8 mouse cellular contexts compared by ENCODE assay signal in genomic region chr7:143549588-143550220, GRCm38 (mm10). TPM values are rescaled to one million over a fixed set of nuclear protein-coding genes. Genes with fewer than 3 reads are reported as not detected.
DNase-seq lines count a peak whose midpoint lies in the region; ATAC-seq and TF ChIP-seq lines count a peak whose summit lies in the region.

No protein-coding gene starts in this region.

- H3K36me3 ChIP-seq in kidney, postnatal 0 days (ENCODE audit: insufficient read depth, low read length) = peaks cover 5% of the 10 kb centered on the region; the same call in 1 of the 2 replicates
- H3K36me3 ChIP-seq in embryonic facial prominence, embryonic 10.5 days (replicated peaks) = peaks cover 35% of the 10 kb centered on the region
- 0 out of 2 replicates have a peak, but pooled peaks cover 6% of the 10 kb centered on the region for H3K36me3 ChIP-seq in intestine, embryonic 14.5 days (ENCODE audit: control insufficient read depth, insufficient read depth, low read length)
- peaks cover 4% of the 10 kb centered on the region for H3K36me3 ChIP-seq in myocyte (ENCODE audit: control insufficient read depth, insufficient read depth)

- WGBS in kidney, postnatal 0 days = 31% methylated on average over 2 of the region's 2 CpGs
- WGBS in embryonic facial prominence, embryonic 10.5 days = 37% methylated on average over 2 of the region's 2 CpGs
- 26% methylated on average over 2 of the region's 2 CpGs for WGBS in intestine, embryonic 14.5 days

- H3K9ac ChIP-seq in kidney, postnatal 0 days (ENCODE audit: low read depth, low read length) = peak overlapping the region; percentile 68
- peak overlapping the region; percentile 68 for H3K9ac ChIP-seq in intestine, embryonic 14.5 days (ENCODE audit: low read length)

- peak; percentile 2; the same call in 1 of the 2 replicates for ATAC-seq in kidney, postnatal 0 days (replicated peaks; ENCODE audit: low FRiP score, low read depth)
- ATAC-seq in intestine, embryonic 14.5 days (replicated peaks; ENCODE audit: low FRiP score, low TSS enrichment, low read depth) = peak; percentile 28
- ATAC-seq in CD4-positive, CD25-positive, alpha-beta regulatory T cell, adult 4 months = no peak

- no peak for DNase-seq in kidney, postnatal 0 days (ENCODE audit: low spot score)
- no peak for DNase-seq in kidney, postnatal 4 days
- no peak for DNase-seq in embryonic facial prominence, embryonic 10.5 days (ENCODE audit: low spot score)
- no peak for DNase-seq in intestine, embryonic 14.5 days (ENCODE audit: low spot score)
- no peak for DNase-seq in left cerebral cortex, postnatal 10 days (ENCODE audit: extremely low spot score in 1 of 2, low spot score in 2 of 2)
- no peak for DNase-seq in lung, postnatal 10 days

- no peak for TF ChIP-seq CTCF in kidney, postnatal 0 days (IDR thresholded peaks at IDR 0.05; ENCODE audit: low read depth)

- peak overlapping the region; percentile 66 for H3K4me3 ChIP-seq in kidney, postnatal 0 days (replicated peaks; ENCODE audit: low read depth, low read length)
- peak overlapping the region; percentile 96 for H3K4me3 ChIP-seq in embryonic facial prominence, embryonic 10.5 days
- H3K4me3 ChIP-seq in intestine, embryonic 14.5 days (ENCODE audit: low read depth, low read length) = peak overlapping the region; percentile 95
- H3K4me3 ChIP-seq in myocyte = peak overlapping the region; percentile 68

- intact Hi-C loops in left cerebral cortex, postnatal 10 days (cut with DNase I) = no loop called here

- TF ChIP-seq POLR2A in myocyte (IDR thresholded peaks at IDR 0.05; ENCODE audit: insufficient read length, low read depth) = no peak

- peak overlapping the region; percentile 62 for H3K4me2 ChIP-seq in kidney, postnatal 0 days (ENCODE audit: low read length)
- H3K4me2 ChIP-seq in intestine, embryonic 14.5 days (ENCODE audit: low read length) = peak overlapping the region; percentile 80
- peak overlapping the region; percentile 91 for H3K4me2 ChIP-seq in myocyte (ENCODE audit: low read depth)

- peak overlapping the region; percentile 87 for H3K27ac ChIP-seq in kidney, postnatal 0 days
- peak overlapping the region; percentile 99 for H3K27ac ChIP-seq in embryonic facial prominence, embryonic 10.5 days (replicated peaks)
- peak overlapping the region; percentile 90; the same call in 1 of the 2 replicates for H3K27ac ChIP-seq in intestine, embryonic 14.5 days (ENCODE audit: low read depth)

- peaks cover 11% of the 10 kb centered on the region for H3K4me1 ChIP-seq in kidney, postnatal 0 days (replicated peaks; ENCODE audit: insufficient read depth, low read length)
- peaks cover 36% of the 10 kb centered on the region for H3K4me1 ChIP-seq in embryonic facial prominence, embryonic 10.5 days
- H3K4me1 ChIP-seq in intestine, embryonic 14.5 days (replicated peaks; ENCODE audit: control insufficient read depth, insufficient read depth, low read length) = peaks cover 25% of the 10 kb centered on the region

- no peak overlapping the region for H3ac ChIP-seq in myocyte (ENCODE audit: control insufficient read depth, insufficient read length)

- H3K79me2 ChIP-seq in myocyte (ENCODE audit: control insufficient read depth, insufficient read depth) = peaks cover 39% of the 10 kb centered on the region

- no peaks in the 10 kb centered on the region for H3K9me3 ChIP-seq in kidney, postnatal 0 days (replicated peaks; ENCODE audit: low read length)
- H3K9me3 ChIP-seq in embryonic facial prominence, embryonic 10.5 days = no peaks in the 10 kb centered on the region
- no peaks in the 10 kb centered on the region for H3K9me3 ChIP-seq in intestine, embryonic 14.5 days (ENCODE audit: control insufficient read depth, low read length)

- no peaks in the 10 kb centered on the region for H3K27me3 ChIP-seq in kidney, postnatal 0 days (ENCODE audit: insufficient read depth, low read length)
- no peaks in the 10 kb centered on the region for H3K27me3 ChIP-seq in embryonic facial prominence, embryonic 10.5 days (replicated peaks; ENCODE audit: low read depth, poor library complexity, severe bottlenecking)
- no peaks in the 10 kb centered on the region for H3K27me3 ChIP-seq in intestine, embryonic 14.5 days (replicated peaks; ENCODE audit: control insufficient read depth, insufficient read depth, low read length)
- no peaks in the 10 kb centered on the region for H3K27me3 ChIP-seq in myocyte (ENCODE audit: control insufficient read depth, insufficient read depth, insufficient read length)

TF ChIP-seq in myocyte, 11 proteins besides CTCF, POLR2A, EP300 and RAD21:
- TF ChIP-seq MYOG (IDR thresholded peaks at IDR 0.05; ENCODE audit: control insufficient read depth in 1 of 3, insufficient read depth in 1 of 3, insufficient read length in 2 of 3, low read depth in 2 of 3) = no peak

RNA-seq across cellular contexts. Expression of gene Nap1l4, which starts 0.8 kb away (rescaled TPM):
- polyA plus RNA-seq in kidney, postnatal 0 days (2015; fragmentation: Nextera tagmentation; extraction: Ambion mirVana) = 156 and 178 TPM in 2 replicates
- 377 and 391 TPM in 2 replicates for polyA plus RNA-seq in embryonic facial prominence, embryonic 10.5 days (2016; fragmentation: Nextera tagmentation; extraction: Ambion mirVana)
- 112 and 125 TPM in 2 replicates for polyA plus RNA-seq in intestine, embryonic 14.5 days (2014; fragmentation: Nextera tagmentation; extraction: Ambion mirVana)
- 101 TPM for polyA plus RNA-seq in myocyte (2012; fragmentation: generic; extraction: Trizol)
- polyA plus RNA-seq in CD4-positive, CD25-positive, alpha-beta regulatory T cell, adult 4 months (2017; shearing (Covaris generic)) = 100 to 1,000 TPM; 288 to 395 TPM
- 100 to 1,000 TPM; 142 to 147 TPM for total RNA-seq in left cerebral cortex, postnatal 10 days (2021)

RNA-seq across cellular contexts. Expression of gene Phlda2, which starts 46.8 kb away (rescaled TPM):
- polyA plus RNA-seq in kidney, postnatal 0 days (2015; fragmentation: Nextera tagmentation; extraction: Ambion mirVana) = 23.8 and 23.9 TPM in 2 replicates
- polyA plus RNA-seq in embryonic facial prominence, embryonic 10.5 days (2016; fragmentation: Nextera tagmentation; extraction: Ambion mirVana) = 2.7 and 2.9 TPM in 2 replicates
- 9.2 and 15.3 TPM in 2 replicates for polyA plus RNA-seq in intestine, embryonic 14.5 days (2014; fragmentation: Nextera tagmentation; extraction: Ambion mirVana)
- not detected for polyA plus RNA-seq in myocyte (2012; fragmentation: generic; extraction: Trizol)
- polyA plus RNA-seq in CD4-positive, CD25-positive, alpha-beta regulatory T cell, adult 4 months (2017; shearing (Covaris generic)) = under 1 TPM in 1 of 2 experiments, not detected in 1; 0.58 TPM
- total RNA-seq in left cerebral cortex, postnatal 10 days (2021) = not detected

RNA-seq across cellular contexts. Expression of gene Cars, which starts 50.2 kb away (rescaled TPM):
- 34.7 and 42.2 TPM in 2 replicates for polyA plus RNA-seq in kidney, postnatal 0 days (2015; fragmentation: Nextera tagmentation; extraction: Ambion mirVana)
- 79.5 and 80.7 TPM in 2 replicates for polyA plus RNA-seq in embryonic facial prominence, embryonic 10.5 days (2016; fragmentation: Nextera tagmentation; extraction: Ambion mirVana)
- polyA plus RNA-seq in intestine, embryonic 14.5 days (2014; fragmentation: Nextera tagmentation; extraction: Ambion mirVana) = 53.9 and 56.5 TPM in 2 replicates
- polyA plus RNA-seq in myocyte (2012; fragmentation: generic; extraction: Trizol) = 237 TPM
- polyA plus RNA-seq in CD4-positive, CD25-positive, alpha-beta regulatory T cell, adult 4 months (2017; shearing (Covaris generic)) = 10 to 100 TPM; 29.5 to 51.5 TPM
- total RNA-seq in left cerebral cortex, postnatal 10 days (2021) = 10 to 100 TPM; 70.0 to 71.0 TPM
